Mouse (Mus musculus): ENCODE measurements around the gene Actr2. TPM values are rescaled to one million over a fixed set of nuclear protein-coding genes. Genes with fewer than 3 reads are reported as not detected.
"Not testable (repeated sequence)": the region's sequence is repeated elsewhere in the genome, so short reads cannot be mapped to it uniquely, and the experiment has no call there.

Actr2 gene
- polyA plus RNA-seq, 1 experiment from 2014 or later = 103 TPM

GRCm38 (mm10) chr11:20035343-20035928, 77.3 kb downstream of the Actr2 start:
- no peak overlapping the region for H3K4me3 ChIP-seq
- H3K4me1 ChIP-seq = peaks cover 26% of the 10 kb centered on the region
- 0 out of 2 replicates have a peak overlapping the region, but pooled peaks have one; percentile 4 for H3K27ac ChIP-seq
- 73% methylated on average over 11 of the region's 11 CpGs for WGBS
- H3K9me3 ChIP-seq (replicated peaks) = no peaks in the 10 kb centered on the region
- no peak for DNase-seq (ENCODE audit: low spot score)
- no peaks in the 10 kb centered on the region for H3K27me3 ChIP-seq (ENCODE audit: low read depth, poor library complexity, severe bottlenecking)
- H3K36me3 ChIP-seq = no peaks in the 10 kb centered on the region

DNA sequence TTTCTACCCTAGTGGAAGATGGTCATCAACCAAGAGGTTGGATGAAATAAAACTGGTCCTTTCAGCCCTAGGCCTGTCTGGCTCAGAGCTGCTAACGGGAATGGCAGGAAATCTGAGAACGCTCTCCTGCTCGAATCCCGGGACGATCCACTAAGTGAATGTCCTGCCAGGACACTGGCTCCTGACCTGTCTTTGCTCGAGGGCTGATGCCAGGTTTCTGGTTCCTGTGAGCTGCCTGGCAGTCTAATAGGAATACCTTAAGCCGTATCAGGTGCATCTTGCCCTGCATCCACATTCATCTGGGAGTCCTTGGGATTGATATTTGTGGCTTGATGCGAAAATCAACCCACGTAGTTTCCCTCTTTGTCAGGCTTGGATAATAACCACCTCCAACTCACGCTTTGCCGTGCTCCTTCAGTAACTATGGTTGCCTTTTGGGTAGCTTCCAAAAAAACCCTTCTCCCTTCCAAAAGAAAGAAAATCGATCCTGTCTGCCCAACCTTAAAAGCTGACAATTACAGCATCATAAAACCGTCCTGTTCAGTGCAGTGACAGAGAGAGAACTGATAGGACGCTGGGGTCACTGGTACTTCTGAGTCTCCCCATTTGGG, 78.3 kb downstream of the Actr2 start:
- DNase-seq (ENCODE audit: low spot score) = no peak
- Histone ChIP-seq H3K4me1 (peaks cover 21% of the 10 kb centered on the region), H3K9me3 (replicated peaks) (no peaks in the 10 kb centered on the region), H3K4me3 (no peak overlapping the region), H3K27me3 (ENCODE audit: low read depth, poor library complexity, severe bottlenecking) (no peaks in the 10 kb centered on the region), H3K36me3 (no peaks in the 10 kb centered on the region), H3K27ac (no peak overlapping the region)
- 60% methylated on average over 14 of the region's 14 CpGs for WGBS

- WGBS = 74% methylated on average over 6 of the region's 6 CpGs
- Histone ChIP-seq H3K27ac (no peak overlapping the region), H3K4me3 (no peak overlapping the region), H3K27me3 (ENCODE audit: low read depth, poor library complexity, severe bottlenecking) (no peaks in the 10 kb centered on the region), H3K4me1 (peaks cover 13% of the 10 kb centered on the region), H3K9me3 (replicated peaks) (no peaks in the 10 kb centered on the region), H3K36me3 (no peaks in the 10 kb centered on the region)
- DNase-seq (ENCODE audit: low spot score) = no peak
Observed at GRCm38 (mm10) chr11:20033541-20034160, 79.1 kb downstream of the Actr2 start.

DNA sequence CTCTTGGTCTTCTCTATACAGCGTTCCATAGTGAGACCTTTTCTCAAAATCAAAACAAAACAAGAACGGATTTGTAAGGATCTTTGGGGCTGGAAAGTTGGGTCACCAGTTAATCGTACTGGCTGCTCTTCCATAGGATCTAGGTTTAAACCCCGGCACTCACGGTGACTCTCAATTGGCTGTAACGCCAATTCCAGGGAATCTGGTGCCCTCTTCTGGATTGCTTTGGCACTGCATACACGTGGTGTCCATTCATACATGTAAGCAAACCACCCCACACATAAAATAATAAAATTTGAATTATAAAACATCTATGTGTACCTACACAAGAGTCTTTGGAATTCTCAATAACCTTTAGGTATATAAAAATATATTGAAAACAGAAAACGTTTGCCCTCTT, 81.2 kb downstream of the Actr2 start:
- Histone ChIP-seq H3K27me3 (ENCODE audit: low read depth, poor library complexity, severe bottlenecking) (no peaks in the 10 kb centered on the region), H3K27ac (no peak overlapping the region), H3K4me1 (peaks cover 11% of the 10 kb centered on the region), H3K4me3 (no peak overlapping the region), H3K9me3 (replicated peaks) (no peaks in the 10 kb centered on the region), H3K36me3 (peaks cover 6% of the 10 kb centered on the region; the same call in 1 of the 2 replicates)
- DNase-seq (ENCODE audit: low spot score) = peak; percentile 66
- WGBS = 46% methylated on average over 8 of the region's 8 CpGs

- not testable (repeated sequence) for H3K4me3 ChIP-seq; H3K27ac ChIP-seq; H3K27me3 ChIP-seq (ENCODE audit: low read depth, poor library complexity, severe bottlenecking); H3K9me3 ChIP-seq (replicated peaks); DNase-seq (ENCODE audit: low spot score)
- Histone ChIP-seq H3K4me1 (peaks cover 12% of the 10 kb centered on the region), H3K36me3 (peaks cover 10% of the 10 kb centered on the region)
- WGBS = 89% methylated on average over 5 of the region's 5 CpGs
Observed at GRCm38 (mm10) chr11:20030973-20031372, 81.7 kb downstream of the Actr2 start.

GRCm38 (mm10) chr11:20029014-20029413, 83.7 kb downstream of the Actr2 start:
- peaks cover 4% of the 10 kb centered on the region for H3K4me1 ChIP-seq
- DNase-seq (ENCODE audit: low spot score) = no peak
- WGBS = 94% methylated on average over 4 of the region's 4 CpGs
- no peaks in the 10 kb centered on the region for H3K9me3 ChIP-seq (replicated peaks)
- H3K27ac ChIP-seq = no peak overlapping the region
- H3K36me3 ChIP-seq = peaks cover 30% of the 10 kb centered on the region
- H3K27me3 ChIP-seq (ENCODE audit: low read depth, poor library complexity, severe bottlenecking) = no peaks in the 10 kb centered on the region
- no peak overlapping the region for H3K4me3 ChIP-seq

DNA sequence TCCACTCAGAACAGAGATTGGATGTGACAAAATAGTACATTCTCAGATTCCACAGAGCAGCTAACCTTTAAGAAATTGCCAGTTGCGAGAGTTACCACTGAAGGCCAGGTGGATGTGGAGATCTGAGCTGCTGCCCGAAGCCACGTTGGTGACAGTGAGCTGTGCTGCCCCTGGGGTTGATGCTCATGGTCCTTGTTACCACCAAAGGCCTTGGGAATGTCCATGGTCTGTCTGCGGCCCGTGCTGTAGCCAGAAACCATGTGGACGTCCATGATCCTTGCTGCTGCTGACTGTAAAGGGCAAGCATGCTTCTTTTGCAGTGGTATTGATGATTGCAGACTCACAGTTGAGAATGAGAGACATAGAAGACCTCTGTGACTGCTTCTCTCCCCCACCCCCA, 84.3 kb downstream of the Actr2 start:
- Histone ChIP-seq H3K27me3 (ENCODE audit: low read depth, poor library complexity, severe bottlenecking) (no peaks in the 10 kb centered on the region), H3K36me3 (peaks cover 31% of the 10 kb centered on the region), H3K4me3 (no peak overlapping the region), H3K27ac (no peak overlapping the region), H3K9me3 (replicated peaks) (no peaks in the 10 kb centered on the region), H3K4me1 (peaks cover 4% of the 10 kb centered on the region)
- no peak for DNase-seq (ENCODE audit: low spot score)
- 92% methylated on average over 6 of the region's 6 CpGs for WGBS

- Histone ChIP-seq H3K27me3 (ENCODE audit: low read depth, poor library complexity, severe bottlenecking) (no peaks in the 10 kb centered on the region), H3K4me1 (peaks cover 4% of the 10 kb centered on the region), H3K9me3 (replicated peaks) (no peaks in the 10 kb centered on the region), H3K27ac (no peak overlapping the region), H3K36me3 (peaks cover 38% of the 10 kb centered on the region), H3K4me3 (no peak overlapping the region)
- no peak for DNase-seq (ENCODE audit: low spot score)
- 80% methylated on average over 9 of the region's 9 CpGs for WGBS
Observed at GRCm38 (mm10) chr11:20027719-20028118, 85.0 kb downstream of the Actr2 start.

DNA sequence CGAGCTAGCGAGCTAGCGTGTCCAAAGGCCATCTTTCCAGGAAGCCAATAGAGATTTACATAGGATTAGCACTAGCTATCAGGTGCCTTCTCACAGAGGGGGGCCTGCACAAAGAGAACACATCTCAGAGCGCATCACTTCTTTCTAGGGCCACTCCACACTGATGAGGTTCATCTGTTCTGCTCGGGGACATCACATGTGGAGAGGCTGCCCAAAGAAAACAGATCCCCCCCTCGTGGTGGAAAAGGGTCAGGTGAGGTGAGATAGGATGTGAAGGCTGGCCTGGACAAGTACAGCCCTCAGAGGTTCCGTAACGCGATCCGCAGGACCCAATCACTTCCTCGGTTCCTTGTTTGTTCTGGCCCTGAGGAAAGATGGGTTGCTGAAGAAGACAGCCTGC, 86.8 kb downstream of the Actr2 start:
- WGBS = 64% methylated on average over 11 of the region's 11 CpGs

DNA sequence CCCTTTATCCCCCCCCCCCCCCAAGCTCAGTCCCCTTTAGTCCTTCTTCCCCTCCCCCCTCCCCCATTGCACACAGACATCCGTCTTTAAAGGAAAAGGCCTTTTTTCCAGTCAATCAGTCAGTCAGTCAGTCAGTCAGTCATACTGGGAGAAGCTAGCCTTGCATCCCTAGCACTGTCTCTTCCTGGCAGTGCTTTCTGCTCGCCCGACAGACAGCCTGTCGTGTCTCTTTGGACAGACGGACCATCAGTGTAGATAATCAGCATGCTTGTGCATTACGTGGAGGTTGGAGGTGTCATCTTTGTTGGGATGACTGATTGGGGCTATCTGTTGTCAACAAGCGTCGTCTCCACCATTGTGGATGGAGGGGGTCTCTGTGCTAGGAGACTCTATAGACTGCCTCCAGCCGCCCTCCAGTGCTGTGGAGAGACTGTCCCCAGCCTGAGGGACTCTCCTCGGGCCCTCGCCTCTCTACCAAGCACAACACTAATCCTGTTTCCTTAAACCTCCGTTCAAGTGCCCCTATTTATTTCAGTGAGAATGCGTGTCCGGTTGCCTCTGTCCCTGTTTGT, 89.7 kb downstream of the Actr2 start:
- DNase-seq (ENCODE audit: low spot score) = no peak
- Histone ChIP-seq H3K4me3 (no peak overlapping the region), H3K36me3 (peaks cover 82% of the 10 kb centered on the region), H3K27me3 (ENCODE audit: low read depth, poor library complexity, severe bottlenecking) (no peaks in the 10 kb centered on the region), H3K27ac (no peak overlapping the region), H3K4me1 (peaks cover 4% of the 10 kb centered on the region), H3K9me3 (replicated peaks) (peaks cover 25% of the 10 kb centered on the region)
- WGBS = 92% methylated on average over 14 of the region's 14 CpGs

More for the DNA sequence above, 86.8 kb downstream of the Actr2 start:
- Histone ChIP-seq H3K4me3 (no peak overlapping the region), H3K9me3 (replicated peaks) (peaks cover 7% of the 10 kb centered on the region), H3K27me3 (ENCODE audit: low read depth, poor library complexity, severe bottlenecking) (no peaks in the 10 kb centered on the region), H3K36me3 (peaks cover 55% of the 10 kb centered on the region), H3K4me1 (peaks cover 4% of the 10 kb centered on the region), H3K27ac (no peak overlapping the region)
- DNase-seq (ENCODE audit: low spot score) = no peak

GRCm38 (mm10) chr11:20022462-20022861, 90.3 kb downstream of the Actr2 start:
- H3K27ac ChIP-seq = no peak overlapping the region
- peaks cover 87% of the 10 kb centered on the region for H3K36me3 ChIP-seq
- H3K4me3 ChIP-seq = no peak overlapping the region
- no peak for DNase-seq (ENCODE audit: low spot score)
- peaks cover 4% of the 10 kb centered on the region; the same call in 1 of the 2 replicates for H3K4me1 ChIP-seq
- H3K9me3 ChIP-seq (replicated peaks) = peaks cover 25% of the 10 kb centered on the region
- WGBS = 85% methylated on average over 2 of the region's 2 CpGs
- H3K27me3 ChIP-seq (ENCODE audit: low read depth, poor library complexity, severe bottlenecking) = no peaks in the 10 kb centered on the region

GRCm38 (mm10) chr11:20020720-20021119, 92.0 kb downstream of the Actr2 start:
- 99% methylated on average over 35 of the region's 35 CpGs for WGBS
- Histone ChIP-seq H3K4me1 (no peaks in the 10 kb centered on the region), H3K27me3 (ENCODE audit: low read depth, poor library complexity, severe bottlenecking) (no peaks in the 10 kb centered on the region), H3K27ac (no peak overlapping the region), H3K9me3 (replicated peaks) (peaks cover 25% of the 10 kb centered on the region), H3K4me3 (no peak overlapping the region), H3K36me3 (peaks cover 94% of the 10 kb centered on the region)
- no peak for DNase-seq (ENCODE audit: low spot score)

GRCm38 (mm10) chr11:20018905-20019304, 93.8 kb downstream of the Actr2 start:
- no peak for DNase-seq (ENCODE audit: low spot score)
- Histone ChIP-seq H3K27me3 (ENCODE audit: low read depth, poor library complexity, severe bottlenecking) (no peaks in the 10 kb centered on the region), H3K27ac (no peak overlapping the region), H3K4me3 (no peak overlapping the region), H3K9me3 (replicated peaks) (peaks cover 25% of the 10 kb centered on the region), H3K4me1 (no peaks in the 10 kb centered on the region), H3K36me3 (peaks cover 92% of the 10 kb centered on the region)
- WGBS = 93% methylated on average over 2 of the region's 2 CpGs
